Mouse (Mus musculus) right cerebral cortex, adult 18-20 months (tissue): ENCODE measurements around the gene Gm37240.

Experiments used
- DNase-seq: peaks from one replicate; pipeline ENCODE4 v3.0.0; 2022; ENCODE audit warnings: mixed read lengths

The Gm37240 gene

DNA sequence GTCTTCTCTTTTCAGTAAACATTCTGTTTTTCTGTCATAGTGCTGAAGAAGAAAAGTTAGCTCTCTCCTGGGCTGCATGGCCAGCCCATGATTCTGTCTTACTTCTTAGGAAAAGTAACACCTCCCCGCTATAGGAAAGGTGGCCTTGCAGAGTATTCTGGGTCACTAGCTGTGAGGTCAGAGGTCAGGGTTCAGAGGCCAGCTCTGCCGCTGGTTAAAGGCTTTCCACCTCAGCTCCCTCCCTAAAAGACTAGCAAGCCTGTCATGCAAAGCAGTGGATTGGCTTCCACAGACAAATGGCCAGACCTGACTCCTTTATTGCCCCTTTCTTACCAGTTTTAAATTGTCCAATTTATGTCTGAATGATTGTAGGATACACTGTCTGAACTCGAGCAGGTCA, 23.3 kb downstream of the Gm37240 start:
- DNase-seq: no peak

DNA sequence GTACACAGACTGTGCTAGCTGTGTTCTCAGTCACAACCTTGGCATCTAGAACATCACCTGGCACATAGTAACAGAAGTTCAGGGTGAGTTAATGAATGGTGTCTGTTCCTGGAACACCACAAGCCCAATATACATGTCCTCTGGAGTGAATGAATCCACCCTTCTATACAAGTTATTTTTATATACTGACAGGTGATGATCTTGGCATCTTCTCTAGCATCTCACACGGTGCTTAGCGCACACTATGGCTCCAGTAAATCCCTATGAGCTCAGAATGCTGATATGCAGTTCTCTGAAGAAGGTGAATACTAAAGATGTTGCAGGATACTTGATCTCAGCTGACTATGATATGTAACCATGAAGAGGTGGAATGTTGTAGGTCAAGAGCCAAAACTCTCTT, 24.4 kb downstream of the Gm37240 start:
- no peak for DNase-seq

DNA sequence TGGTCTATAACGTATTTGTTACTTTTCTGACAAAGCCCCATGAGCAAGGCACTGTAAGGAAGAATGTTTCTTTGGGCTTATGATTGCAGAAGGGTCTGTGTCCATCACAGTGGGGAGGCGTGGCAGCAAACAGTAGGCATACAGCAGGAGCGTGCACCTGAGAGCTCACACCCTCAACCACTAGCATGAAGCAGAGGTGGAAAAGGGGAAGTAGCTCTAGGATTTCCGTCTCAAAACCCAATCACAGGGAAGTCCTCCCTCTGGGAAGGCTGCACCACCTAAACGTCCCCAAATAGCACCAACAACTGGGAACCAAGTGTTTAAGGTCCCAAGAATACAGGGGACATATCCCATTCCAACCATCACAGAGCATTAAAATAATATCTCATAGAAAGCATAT, 26.3 kb downstream of the Gm37240 start:
- no peak for DNase-seq

DNA sequence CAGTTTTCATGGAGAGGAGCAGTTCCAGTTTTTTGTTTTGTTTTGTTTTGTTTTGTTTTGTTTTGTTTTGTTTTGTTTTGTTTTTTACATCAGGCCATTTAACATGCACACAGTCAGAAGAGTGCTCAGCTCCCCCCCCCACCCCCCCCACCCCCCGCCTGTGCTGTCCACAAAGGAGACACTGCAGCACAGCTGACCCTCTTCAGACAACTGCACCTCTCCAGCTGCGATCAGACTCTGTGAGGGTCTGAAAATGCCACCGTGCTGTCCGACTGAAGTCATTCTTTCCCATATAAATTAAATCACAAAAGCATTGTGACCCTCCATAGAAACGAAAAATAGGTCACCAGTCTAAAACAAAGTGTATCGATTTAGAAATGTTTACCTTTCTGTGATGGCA, 28.0 kb downstream of the Gm37240 start:
- DNase-seq: no peak

DNA sequence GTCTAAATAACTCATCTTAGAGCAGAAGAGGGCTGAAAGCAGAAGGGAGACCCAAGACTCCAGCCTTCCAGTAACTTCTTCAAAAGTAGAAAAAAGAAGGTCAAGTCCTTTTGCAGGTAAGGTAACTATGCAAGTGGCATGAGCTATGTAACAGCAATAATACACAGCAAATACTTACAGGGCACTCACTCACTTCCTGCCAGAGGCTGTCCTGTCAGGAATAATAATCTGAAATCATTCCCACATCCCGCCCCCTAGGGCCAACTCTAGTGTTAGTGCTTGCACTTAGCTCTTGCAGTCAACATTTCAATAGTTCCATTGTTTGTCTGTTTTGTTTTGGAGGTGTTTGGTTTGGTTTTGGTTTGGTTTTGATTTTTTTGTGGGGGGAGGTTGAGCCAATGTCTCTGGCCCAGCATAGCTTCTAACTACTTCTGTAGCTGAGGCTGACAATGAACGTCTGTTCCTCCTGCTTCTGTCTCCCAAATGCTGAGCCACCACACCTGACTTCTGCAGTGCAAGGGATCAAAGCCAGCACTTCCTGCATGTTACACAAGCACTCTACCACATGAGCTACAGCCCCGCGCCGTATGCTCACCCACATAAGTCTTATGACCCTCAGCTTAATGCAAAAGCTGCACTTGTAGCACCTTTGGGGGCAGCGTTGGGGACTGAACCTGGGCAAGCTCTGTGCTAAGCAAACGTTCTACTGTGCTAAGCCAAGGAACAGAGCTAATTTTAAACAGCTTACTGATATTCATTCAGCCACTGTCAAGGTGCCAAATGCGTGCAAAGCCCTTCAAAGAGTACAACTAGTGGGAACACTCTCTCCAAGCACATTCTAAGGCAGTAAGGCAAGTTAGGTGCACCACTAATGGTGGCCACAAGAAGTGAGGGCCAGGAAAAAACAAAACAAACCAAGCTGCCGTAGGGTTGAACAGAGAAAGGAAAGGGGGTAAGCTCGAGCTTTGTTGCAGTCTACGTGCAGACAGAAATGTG, 28.9 kb downstream of the Gm37240 start:
- peak; percentile 8 for DNase-seq

DNA sequence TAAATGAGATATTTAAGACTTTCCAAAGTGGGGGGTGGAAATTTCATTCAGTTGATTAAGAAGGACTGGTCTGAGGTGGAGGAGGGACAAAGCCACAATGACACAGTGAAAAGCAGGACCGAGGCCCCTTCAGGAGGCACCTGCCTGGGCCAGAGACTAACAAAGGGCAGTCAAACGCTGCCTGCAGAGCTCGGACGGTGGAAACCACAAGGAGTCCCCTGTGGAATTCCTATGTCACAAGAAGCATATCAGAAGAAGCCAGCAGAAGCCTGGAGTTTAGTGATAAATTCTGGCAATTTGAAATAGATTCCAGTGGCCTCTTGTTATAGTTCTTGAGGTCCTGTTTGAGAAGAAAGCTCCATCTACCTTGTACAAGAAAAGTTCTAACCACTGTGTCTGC, 30.2 kb downstream of the Gm37240 start:
- DNase-seq: no peak

DNA sequence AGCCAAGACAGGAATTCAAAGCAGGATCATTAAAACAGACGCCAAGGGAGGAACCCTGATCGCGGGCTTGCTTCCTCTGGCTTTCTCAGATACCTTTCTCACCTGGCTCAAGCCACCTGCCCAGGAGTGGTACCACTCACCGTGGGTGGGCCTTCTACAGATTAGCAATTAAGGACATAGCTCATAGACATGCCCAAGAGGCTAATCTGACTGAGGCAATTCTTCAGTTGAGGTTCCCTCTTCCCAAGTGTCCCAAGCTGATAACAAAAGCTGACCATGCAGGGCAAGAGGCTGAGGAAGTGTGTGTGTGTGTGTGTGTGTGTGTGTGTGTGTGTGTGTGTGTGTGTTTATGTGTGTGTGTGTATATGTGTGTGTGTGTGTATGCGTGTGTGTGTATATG, 31.4 kb downstream of the Gm37240 start:
- no peak for DNase-seq

DNA sequence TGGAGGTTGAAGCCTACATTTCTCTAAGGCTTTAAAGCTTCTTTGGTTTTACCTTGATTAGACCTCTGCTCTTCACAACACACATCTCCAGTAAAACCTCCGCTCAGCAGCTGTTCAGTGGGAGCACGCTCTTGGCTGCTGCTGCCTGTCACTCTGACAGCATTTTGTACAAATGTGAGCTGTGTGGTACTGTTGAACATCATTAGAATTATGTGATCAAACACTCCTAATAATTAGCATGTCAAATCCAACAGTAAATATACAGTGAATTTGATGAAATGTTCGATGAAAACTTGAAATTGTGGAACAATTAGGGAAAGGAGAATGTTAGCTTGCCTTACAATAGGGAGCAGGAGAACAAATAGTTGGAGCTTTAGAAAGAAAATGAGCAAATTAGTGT, 32.3 kb downstream of the Gm37240 start:
- no peak for DNase-seq

DNA sequence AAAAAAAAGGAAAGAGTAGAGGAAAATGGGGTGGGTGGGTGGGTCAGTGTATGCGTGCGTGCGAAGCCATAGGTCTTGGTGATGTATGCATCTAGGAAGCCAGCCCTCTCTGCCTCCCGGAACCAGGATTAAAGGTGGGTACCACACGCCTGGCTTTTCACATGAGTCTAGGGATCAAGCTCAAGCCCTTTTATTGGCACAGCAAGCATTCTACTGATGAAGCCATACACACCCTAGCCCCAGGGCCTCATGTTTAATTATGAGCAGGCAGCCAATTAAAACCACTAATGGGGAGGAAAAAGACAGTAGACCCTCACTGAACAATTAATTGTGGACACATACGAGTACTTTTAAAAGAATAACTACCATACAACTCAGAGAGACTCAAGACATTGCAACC, 33.2 kb downstream of the Gm37240 start:
- DNase-seq: no peak

DNA sequence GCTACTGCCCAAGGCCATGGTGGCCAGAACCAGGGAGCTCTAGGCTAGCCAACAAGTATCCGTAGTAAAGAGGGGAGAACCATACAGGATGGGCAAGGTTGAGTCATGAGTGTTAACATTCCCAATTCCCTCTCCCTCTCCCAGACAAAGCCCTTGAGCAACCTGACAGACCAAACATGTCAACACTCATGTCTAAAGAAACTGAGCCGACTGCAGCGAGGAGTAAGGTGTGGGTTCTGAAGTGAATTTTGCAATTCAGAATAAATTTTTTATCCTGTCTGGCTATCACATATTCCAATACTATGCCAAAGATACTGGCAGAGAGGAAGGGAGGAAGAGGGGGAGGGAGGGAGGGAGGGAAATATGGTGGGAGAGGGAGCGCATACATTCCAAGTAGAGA, 33.6 kb downstream of the Gm37240 start:
- DNase-seq: no peak

DNA sequence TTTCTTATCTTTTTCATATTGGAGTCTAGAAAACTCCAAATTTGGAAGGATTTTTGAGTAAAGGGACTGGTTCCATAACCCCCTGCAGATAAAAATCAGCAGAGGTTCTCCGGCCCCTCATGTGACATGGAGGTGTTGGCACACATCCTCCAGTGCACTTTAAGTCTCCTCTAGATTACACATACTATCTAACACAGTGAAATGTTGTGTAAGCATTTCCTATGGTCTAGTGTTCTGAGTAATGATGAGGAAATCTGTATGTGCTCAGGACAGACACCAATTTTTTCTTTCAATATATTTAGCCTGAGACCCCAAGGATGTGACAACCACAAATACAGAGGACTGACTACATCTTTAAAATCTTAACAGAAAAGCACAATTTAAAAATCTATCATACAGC, 37.2 kb downstream of the Gm37240 start:
- DNase-seq: no peak

DNA sequence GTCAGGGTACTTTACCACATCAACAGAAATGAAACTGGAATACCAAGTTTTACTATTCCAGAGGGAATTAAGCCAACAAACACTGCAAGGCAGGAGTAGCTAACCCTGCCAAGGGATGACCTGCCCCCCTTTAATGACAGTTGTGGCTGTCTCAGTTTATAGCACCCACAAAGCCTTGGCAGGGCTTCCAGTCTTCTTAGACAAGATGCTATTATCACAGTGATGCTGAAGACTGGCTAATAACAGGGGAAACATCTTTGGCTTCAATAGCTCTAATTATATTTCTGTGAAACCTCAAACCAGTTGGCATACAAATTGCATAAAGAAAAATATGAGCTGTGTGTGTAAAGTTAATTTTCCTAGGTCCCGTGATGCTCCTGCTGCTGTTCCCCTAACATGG, 41.0 kb downstream of the Gm37240 start:
- no peak for DNase-seq

DNA sequence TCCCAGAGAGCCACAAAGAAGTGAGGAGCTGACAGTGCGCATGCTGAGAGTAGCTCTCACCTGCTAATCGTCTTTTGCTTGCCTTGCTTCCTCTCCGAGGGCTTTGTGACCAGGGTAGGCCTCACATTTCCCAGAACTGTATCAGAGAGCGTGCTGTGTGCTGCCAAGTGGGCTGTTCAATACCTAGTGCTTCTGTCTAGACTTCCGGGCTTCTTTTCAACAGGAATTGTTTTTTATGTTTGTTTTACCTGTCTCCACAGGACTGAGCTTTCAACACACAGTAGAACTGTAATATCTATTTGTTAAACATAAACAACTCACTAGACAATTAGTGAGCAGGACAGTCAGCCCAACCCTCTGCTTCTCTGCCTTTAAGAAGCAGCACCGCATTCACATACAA, 42.0 kb downstream of the Gm37240 start:
- DNase-seq: no peak

DNA sequence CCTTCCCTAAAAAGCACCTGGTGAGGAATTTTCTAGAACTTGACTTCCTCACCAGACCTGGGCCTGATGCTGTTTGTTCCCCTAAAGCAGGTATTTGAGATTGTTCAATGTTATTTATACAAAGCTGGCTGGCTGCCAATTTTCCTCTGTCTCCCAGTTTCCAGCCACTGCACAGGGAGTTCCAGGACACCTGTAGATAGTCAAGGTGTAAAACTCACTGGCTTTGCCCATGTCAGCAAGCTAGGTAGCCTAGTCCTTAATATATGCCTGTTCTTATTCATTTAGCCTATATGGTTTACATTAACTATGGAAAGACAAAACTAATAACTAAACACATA, 44.5 kb downstream of the Gm37240 start:
- DNase-seq: no peak

DNA sequence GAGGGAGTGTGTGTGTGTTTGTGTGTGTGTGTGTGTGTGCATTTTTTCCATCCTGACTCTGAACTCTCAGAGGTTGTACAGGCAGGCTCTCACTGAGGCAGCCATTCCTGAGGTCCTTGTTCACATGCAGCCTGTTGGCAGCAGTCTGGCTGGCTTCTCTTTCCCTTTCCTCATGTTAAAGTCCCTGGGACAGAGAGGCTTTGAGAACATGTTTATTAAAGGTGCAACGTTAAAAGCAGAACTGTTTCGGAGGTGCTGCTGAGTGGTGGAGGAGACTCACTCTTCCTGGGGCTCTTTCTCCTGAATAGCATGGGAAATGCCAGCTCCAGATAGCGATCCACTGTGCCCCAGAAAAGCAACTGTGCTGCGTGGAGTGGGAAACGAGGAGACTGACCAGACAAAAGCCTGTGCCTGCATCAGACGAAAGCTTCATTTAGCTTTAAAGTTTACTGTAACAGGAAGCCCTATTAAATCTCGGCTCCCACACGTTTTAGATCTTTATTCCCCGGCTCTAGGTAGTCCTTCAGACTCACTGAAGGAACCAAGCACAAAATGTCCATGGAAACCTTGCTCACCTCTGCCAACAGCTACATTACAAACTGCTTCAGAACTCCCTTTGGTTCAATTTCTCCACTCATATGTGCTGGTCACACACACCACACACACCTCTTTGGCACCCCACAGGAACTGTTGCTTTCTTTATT, 45.0 kb downstream of the Gm37240 start:
- DNase-seq: no peak

DNA sequence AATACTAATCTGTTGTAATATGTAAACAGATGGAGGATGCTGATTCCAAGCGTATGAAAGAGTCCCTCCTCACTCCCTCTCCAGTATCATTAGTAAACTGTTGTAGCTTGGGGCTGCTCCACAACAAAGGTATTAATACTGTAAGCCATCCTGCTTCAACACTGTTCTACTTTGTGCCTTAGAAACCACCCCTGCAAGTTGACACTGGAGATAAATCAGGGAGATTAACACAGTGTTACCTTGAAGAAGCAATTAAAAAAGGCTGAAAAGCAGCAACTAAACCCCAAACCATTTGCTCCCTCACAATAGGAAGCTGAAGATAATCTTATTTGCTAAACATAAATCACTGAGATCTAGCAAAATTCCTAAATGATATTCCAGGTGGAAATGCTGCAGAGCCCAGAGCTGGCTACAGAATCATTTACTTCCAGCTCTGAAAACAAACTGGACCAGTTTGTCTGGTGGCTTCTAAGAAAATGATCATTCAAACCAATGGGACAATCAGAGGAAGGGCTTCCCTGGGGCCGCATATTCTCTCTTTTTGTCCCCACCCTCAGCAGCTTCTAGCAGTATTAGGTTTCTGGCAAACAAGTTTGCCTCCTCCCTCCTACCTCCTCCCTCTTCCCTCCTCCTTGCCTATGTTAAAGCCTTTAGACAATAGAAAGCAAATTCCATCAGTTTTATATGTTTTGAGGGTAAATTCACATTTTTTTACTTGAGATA, 45.7 kb downstream of the Gm37240 start:
- no peak for DNase-seq

DNA sequence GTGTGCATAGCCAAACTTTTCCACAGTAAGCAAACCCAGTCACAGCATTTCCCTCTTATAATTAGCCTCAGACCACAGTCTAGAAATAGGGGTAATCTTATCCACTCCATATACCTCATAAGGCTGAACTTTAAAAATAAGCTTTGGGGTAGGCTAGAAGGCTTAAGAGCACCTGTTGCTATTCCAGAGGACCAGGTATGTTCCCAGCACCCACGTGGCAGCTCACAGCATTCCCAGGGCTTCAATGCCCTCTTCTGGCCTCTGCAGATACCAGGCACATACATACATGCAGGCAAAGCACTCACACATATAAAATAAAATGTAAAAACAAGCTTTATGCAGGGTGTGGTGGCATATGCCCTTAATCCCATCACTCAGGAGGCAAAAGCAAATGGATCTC, 53.7 kb downstream of the Gm37240 start:
- DNase-seq: no peak

DNA sequence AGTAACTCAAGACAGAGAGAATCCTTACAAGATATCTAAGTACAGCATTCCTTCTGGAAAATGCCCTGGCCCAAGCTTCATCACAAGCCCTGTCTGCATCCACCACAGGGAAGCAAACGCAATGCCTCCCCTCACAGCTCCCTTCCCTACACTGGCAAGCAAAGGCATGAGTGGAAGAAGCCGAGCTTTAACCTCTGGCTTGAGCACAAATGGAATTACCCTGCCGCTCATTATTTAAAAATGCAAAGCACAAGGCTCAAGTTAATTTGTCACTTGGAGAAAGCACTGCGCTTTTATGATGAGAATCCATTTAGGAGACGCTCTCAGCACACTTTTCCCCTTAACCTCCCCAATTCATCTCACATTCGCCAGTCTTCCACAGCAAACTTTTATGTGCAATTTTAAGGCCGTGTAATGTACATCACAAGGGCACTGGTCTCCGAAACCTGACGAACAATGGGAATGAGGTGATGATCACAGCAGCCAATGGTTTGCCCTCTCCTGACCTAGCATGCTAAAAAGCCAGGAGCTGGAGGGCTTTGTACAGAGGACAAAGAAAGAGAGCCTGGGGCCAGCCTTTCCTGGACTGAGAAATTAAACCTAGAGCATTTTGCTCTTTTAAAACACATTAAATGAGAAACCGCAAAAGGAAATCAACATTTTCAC, 54.7 kb downstream of the Gm37240 start:
- DNase-seq: no peak

DNA sequence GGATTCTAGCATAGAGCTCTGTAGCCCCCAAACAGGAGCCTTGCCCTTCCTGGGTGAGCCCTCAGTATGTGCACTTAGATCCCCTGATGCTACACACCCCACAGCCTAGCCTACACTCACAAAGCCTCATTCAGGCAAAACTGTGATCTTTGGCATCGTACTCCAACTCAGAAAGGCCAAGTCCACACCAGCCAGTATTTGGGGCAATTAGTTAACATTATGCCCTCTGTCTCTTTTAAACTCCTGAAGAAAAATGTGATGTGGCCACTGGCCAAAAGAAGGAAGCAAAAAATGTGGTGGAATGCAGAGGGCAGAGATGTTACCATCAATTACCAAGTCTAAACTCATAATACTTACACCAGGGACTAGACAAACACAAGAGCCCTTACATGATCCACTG, 55.5 kb downstream of the Gm37240 start:
- DNase-seq: no peak

DNA sequence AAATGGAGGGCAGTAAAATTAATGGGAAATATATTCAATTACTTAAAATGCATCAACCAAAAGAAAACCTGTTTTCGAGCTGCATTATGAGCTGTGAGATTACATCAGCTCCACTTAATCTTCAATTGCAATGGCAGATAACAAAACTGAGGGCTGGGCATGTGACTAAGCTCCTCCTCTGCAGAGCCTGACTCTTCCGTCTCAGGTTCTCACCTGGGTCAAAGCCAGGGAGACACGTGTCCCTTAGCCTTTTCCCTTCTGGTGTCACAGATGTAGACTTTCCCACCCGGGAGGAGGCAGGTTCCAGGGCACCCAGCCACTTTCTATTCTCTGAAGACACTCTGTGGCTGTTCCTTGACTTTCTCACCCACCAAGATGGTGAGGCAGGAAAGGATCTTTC, 58.3 kb downstream of the Gm37240 start:
- DNase-seq: no peak

DNA sequence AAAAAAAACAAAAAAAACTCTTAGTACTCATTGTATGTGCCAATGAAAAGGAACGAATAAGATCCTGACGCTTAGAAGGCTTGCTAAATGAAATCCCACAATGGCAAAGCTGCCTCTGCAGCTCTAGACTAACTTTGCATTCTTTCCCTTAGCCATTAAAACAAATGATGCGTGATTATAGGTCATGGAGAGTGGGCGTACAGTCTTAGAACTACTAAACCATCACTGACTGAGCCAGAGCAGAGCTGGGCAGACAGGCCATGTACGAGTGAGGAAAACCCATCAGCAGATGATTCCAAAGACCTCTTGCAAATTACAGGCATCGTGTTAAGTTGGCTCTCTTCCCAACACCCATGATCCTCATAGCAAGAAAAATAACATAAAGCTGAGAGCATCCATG, 59.5 kb downstream of the Gm37240 start:
- DNase-seq: no peak

DNA sequence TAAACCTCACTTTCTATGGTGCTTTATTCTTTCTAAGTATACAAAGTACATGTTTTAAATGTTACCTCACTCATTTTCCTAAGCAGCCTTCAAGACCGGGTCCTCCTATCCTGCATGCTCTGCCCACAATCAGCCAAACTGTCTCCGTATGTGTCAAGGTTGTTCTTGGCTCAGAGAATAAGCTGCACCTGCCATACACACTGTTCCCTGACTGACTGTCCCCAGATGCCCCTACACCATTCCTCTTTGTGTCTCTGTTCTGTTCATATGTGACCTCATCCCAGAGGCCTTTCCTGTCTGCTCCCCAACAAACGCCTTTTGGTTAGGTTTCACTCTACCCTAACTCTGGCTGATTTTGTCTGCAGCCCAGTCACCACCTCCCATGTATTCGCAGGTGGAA, 60.0 kb downstream of the Gm37240 start:
- DNase-seq: no peak

DNA sequence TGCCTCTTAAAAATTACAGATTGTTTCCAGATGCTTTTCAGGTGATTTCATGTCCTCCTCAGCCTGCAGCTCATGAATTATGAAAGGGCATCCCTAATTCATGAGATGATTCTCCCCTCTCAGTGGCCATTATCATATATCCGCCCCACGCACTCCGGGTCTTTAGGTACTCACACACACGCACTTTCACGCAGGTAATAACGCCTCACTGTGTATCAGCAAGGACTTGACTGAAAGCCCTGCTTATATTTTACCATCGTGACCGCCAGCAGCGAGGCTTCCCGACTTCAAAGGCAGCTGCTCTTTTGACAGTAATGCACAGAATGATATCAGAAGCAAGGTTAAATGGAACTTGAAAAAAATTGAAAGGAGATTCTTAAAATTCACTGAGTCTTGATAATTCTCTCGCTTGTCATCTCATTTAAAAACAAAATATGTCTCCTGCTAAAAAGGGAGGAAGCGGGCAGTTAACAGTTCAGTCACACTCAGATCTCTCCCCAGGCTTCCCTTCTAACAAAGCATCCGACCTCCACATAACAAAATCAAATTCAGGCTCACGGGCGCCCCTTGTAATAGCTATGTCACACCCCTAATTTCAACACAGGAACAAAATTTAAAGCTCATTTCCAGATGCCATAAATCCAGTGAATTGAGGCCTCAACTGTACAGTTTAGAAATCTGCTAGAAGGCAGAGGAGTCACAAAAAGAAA, 66.3 kb downstream of the Gm37240 start:
- DNase-seq: no peak
